Mouse (Mus musculus) MEL-GATA-1-ER (cell line): ENCODE measurements around the gene 1700102P08Rik.

Experiments
- DNase-seq: peaks from one replicate; pipeline ENCODE4 v3.0.0-alpha.2; 2012; ENCODE audit warnings: low read depth; ENCODE audit errors: extremely low read depth

The 1700102P08Rik gene

GRCm38 (mm10) chr9:108392676-108393075 lies at the start of gene 1700102P08Rik:
Gene 1700102P08Rik (plus strand): TSS chr9:108392805.
- DNase-seq = no peak

- no peak for DNase-seq
Measured at GRCm38 (mm10) chr9:108343331-108343730, 49.3 kb upstream of the 1700102P08Rik start.

GRCm38 (mm10) chr9:108343835-108344234 lies 48.8 kb upstream of the 1700102P08Rik start:
- peak; percentile 44 for DNase-seq

DNA sequence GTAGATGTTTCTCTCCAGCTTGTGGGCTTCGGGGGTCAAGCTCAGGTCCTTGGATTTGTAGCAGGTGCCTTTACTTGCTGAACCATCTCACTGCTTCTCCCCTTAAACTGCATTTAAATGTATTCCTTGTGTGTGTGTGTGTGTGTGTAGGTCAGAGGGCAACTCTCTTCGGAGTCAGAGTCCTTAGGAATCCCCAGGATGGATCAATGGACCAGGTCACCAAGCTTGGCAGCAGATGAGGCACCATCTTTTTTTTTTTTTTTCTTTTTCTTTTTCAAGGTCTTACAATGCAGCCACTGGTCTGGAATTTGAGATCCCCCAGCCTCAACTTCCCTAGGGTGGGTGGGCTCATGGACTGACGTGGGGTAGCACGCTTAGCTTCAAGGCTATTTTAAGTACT lies 48.1 kb upstream of the 1700102P08Rik start:
- no peak for DNase-seq

DNA sequence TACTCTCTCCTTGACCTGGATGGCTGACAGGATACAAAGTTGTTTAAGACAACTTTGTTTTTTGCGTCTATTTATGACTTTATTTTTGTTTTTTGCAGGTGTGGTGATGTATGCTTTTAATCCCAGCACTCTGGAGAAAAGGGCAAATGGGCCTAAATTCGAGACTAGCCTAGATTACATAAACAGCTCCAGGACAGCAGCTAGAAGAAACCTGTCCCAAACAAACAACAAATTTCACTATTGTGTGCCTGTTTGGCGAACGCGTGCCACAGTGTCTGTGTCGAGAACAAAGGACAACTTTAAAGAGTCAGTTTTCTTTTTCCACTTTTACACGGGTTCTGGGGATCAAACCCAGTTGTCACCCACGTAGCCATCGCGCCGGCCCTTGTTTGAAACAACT lies 45.6 kb upstream of the 1700102P08Rik start:
- peak; percentile 17 for DNase-seq

DNA sequence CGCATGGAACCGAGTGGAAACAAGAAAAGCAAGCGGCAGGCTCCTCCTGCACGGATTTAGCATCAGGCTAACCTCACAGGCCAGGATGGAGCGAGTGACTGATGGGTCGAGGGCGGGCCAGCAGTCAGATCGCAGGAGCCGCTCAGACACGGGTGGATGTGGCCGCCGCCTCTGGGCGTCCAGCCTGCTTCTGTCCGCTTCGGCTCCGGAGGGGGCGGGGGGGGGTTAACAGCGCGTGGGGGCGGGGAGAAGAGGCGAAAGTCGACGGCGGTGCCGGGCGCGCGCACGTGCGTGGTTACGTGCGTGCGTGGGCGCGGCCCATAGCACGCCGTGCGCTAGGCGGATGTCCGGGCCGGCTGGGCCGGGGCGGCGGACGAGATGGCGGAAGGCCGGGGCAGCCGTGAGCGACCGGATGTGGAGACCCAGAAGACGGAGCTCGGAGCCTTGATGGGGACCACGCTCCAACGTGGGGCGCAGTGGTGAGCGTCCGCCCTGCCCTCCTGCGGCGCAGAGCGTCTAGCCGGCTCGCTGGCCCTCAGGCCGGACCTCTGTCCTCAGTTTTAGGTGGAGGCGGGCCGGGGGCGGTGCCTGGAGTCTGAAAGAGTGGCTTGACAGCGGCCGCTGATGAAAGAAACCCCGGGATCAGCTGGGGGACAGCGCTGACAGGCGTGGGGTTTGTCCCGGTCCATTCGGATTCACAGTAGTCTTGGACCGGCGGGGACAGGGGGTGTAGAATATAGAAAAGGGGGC lies 44.9 kb upstream of the 1700102P08Rik start, which contains the start of gene Usp4:
Gene Usp4 (plus strand): TSS at position 314 of the 750 bp plus-strand sequence.
- peak; percentile 50 for DNase-seq

GRCm38 (mm10) chr9:108348290-108348680 lies 44.3 kb upstream of the 1700102P08Rik start:
- DNase-seq = no peak

DNA sequence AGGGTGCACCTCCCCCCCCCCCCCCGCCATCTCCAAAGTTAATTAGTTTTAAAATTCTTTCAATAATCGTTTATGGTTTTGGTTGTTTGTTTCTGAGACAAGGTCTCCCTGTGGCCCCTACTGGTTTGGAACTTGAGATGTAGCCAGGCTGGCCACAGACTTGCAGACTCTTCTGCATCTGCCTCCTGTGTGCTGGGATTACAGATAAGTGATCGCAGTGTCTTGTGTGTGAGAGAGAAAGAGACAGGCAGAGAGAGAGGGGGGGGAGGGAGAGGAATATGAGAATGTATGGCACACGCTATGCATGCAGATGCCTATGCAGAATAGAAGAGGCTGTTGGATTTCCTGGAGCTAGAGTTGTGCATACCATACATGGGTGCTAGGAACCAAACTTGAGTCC lies 42.9 kb upstream of the 1700102P08Rik start:
- DNase-seq = no peak

DNA sequence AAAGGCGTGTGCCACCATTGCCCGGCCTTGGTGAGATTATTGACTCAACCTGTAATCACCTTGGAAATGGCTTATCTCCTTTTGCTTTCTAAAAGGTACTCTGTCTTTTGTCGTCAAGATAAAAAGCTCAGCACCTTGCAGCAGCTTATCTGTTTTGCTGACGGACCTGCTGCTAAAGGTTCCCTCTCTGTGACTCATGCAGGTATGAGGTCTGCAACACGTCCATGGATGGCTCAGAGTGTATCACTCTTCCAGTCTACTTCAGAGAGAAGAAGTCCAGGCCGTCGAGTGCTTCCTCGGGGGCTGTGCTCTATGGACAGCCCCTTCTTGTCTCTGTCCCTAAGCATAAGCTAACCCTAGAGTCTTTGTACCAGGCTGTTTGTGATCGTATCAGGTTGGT lies 14.4 kb upstream of the 1700102P08Rik start:
- no peak for DNase-seq

- DNase-seq = no peak
Measured at GRCm38 (mm10) chr9:108378736-108379135, 13.9 kb upstream of the 1700102P08Rik start.

DNA sequence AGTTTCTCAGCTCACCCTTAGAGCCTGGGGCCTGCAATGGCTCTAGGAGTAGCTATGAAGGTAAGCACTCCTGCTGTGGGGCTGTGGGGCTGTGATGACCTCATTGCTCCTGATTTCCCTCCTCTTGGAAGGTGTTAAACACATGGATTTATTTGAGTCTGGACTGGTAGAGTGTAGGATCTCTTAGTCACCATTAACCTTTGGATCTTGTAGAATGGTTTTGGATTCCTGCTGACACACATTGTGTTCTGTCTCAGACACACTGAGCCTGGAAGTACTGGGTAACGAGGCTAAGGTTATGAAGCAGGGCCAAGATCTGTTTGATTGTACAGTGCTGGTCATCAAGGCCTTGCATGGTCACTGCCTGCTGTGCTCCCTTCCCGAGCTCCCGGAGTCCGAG lies 13.3 kb upstream of the 1700102P08Rik start:
- DNase-seq = no peak

DNA sequence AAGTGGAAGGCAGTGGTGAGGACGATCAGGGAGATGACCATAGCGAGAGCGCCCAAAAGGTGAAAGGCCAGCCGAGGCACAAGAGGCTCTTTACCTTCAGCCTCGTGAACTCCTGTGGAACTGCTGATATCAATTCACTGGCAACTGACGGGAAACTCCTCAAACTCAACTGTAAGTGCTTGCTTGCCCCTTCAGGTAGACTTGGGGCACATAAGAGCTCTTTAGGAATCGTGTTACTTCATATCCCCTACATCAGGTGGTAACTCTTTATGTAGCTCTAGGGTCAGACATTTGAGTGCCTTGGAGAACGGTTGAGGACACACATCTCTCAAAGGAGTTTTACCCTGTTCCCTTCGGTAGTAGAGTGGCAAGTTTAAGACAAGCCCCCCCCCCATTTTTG lies 11.2 kb upstream of the 1700102P08Rik start:
- no peak for DNase-seq

- DNase-seq = no peak
Measured at GRCm38 (mm10) chr9:108385006-108385405, 7.6 kb upstream of the 1700102P08Rik start.

DNA sequence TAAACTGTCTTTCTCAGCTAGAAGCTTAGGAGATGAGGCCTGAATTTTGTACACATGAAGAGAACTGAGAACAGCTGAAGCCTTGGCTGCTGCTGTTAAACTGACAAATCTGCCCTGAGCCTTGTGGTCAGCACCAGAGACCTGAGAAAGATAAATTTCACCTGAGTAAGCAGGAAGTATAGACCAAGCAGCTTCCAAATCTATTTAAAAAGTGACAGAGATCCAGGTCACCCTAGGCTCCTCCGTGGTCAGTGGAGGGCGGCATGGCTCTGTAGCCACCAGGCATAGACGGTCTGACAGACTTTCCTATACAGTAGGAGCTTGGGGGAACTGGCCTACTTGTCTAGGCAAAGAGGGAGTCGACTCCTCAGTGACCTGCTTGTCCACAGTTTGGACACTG lies 5.8 kb upstream of the 1700102P08Rik start:
- DNase-seq = no peak

GRCm38 (mm10) chr9:108388601-108389000 lies 4.0 kb upstream of the 1700102P08Rik start:
- DNase-seq = no peak

- DNase-seq = no peak
Measured at GRCm38 (mm10) chr9:108389220-108389619, 3.4 kb upstream of the 1700102P08Rik start.

- DNase-seq = no peak
Measured at GRCm38 (mm10) chr9:108394191-108394590, 1.6 kb downstream of the 1700102P08Rik start.

- no peak for DNase-seq
Measured at GRCm38 (mm10) chr9:108395427-108395826, 2.8 kb downstream of the 1700102P08Rik start.

DNA sequence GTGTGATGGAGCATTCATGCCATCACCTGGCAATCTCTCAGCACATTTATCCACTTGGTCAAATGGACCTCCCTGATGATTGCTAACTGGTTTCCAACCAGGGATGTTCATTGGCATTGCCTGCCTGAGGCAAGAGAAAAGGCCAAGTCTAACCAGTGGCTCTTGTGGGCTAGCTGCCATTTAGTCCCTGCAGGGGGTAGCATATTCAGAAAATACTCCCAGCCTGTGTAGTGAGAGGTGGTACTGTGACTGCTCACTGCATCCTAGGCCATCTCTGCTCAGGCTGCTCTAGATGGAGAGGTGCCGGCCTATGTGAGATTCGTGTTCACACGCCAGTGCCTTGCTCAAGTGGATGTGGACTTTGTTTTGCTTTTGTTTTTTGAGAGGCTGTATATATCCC lies 5.7 kb downstream of the 1700102P08Rik start:
- no peak for DNase-seq

DNA sequence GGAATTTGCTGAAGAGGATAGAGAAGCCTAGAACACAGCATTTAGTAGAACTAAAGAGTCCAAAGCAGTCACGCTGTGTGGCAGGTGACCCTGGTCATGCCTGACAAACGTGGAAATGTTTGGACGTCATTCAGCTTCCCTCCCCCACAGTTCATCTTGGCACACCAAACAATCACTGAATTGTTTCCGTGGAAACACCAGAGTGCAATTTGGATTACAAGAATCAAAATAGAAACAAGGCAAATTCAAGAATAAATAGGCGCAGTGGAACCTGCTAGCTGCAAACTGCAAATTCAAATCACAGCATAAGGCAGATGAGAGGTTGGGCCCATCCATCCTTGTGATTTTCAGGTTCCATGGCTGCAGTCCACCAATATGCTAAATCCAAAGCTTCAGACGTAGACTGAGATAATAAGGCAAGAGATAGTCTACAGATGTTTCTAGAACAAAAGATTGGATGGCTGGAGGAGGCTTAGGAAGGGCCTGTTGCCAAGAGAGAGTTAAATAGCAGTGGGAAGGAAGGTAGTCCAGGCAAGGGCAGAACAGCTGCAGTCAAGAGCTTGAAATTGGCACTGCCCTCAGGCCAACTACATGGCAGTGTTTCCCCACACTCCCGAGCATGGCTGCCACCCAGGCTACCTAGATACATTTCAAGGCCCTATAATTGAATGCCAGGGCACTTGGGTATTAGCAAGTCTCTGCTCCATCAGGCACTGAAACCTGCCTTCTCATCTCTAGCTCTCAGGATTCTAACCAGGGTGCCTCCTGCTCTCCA lies 8.8 kb downstream of the 1700102P08Rik start:
- DNase-seq = no peak

DNA sequence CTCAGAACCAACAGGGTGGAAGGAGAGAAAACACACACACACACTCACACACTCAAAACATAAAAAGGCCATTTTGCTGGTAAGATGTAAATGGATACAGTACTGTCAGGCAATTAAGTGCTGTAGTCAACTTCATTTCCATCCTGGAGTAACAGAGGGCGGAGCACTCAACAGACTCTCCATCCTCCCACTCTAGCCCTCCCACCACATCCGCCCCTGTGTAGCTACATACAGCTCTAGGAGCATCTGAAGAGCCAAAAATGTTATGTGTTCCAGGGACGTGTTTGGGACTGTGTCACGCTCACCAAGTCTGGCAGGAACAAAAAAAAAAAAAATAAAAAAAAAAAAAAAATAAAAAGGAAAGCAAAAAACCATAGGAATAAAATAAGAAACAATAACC lies 10.5 kb downstream of the 1700102P08Rik start:
- no peak for DNase-seq

DNA sequence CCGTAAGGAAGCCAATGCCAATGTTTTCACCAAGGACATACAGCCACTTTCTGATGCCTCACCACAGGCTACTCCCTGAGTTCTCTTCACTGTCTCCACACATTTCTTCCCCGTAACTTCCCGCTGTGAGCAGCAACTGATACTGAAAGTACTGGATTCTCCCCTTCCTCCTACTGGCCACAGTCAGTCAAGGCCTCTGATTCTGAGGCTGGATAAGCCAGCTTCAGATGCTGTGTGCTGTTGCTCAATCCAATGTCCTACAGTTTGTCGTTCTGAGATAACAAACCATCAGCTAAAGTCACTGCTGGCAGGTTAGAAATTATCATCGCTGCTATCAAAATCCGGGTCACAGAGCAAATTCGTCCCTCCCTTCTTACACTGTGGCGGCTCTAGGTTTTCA lies 11.8 kb downstream of the 1700102P08Rik start:
- DNase-seq = peak; percentile 19

- DNase-seq = no peak
Measured at GRCm38 (mm10) chr9:108409535-108409934, 16.9 kb downstream of the 1700102P08Rik start.
